Mouse (Mus musculus) layer of hippocampus, adult 11-12 months (tissue): ENCODE results near the gene Klrg1.

Source experiments
- DNase-seq: peaks from one replicate; pipeline ENCODE4 v3.0.0; 2022; ENCODE audit warnings: low spot score

Klrg1 gene

DNA sequence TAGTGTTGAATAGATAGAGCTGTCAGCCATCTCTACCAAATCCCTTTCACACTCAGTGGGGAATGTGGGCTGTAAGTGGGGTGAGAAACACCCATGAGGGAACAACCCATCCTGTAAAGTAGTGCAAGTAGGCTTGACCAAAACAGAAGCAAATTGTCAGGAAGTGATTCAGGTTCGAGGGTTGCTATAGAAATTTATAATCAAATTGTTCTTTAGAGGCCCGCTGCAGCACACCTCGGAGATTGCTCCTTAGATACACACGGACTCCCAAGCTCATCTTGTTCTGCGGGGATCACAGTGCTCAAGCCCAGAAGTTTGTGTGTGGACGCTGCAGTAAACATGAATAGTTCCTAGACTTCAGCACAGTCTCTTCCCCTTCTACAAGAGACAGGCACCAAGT lies at the start of gene Klrg1:
TSS of gene Klrg1 (minus strand) at position 101 of the 400 bp plus-strand sequence.
- DNase-seq: no peak

GRCm38 (mm10) chr6:122325361-122325975 lies 42.8 kb upstream of the Klrg1 start:
- no peak for DNase-seq

- DNase-seq: no peak
Measured at GRCm38 (mm10) chr6:122318726-122319125, 36.0 kb upstream of the Klrg1 start.

- no peak for DNase-seq
Measured at GRCm38 (mm10) chr6:122310187-122310820, 27.6 kb upstream of the Klrg1 start.

DNA sequence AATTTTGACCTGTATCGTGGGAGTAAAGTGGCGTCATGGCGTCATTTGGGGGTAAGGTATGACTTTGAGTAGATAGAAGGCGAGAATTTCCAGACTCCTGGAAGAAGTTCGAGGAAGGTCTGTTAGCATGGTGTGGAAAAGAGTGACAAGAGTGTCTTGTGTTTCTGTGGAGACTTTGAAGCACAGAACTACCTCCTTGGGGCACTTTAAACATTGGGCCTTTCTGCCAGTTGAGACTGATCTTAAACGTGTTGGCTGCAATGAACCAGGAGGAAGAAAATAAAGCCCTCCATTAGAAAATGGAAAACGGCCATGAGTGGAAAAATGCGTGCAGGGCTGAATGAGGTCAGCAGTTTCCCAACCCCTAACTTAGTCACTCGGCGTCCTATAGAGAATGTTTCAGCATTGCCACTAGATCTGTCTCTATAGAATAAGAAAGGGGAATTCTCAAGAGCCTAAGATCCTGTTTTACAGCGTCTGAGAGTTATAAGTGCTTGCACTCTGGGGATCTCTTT lies 26.8 kb upstream of the Klrg1 start:
- no peak for DNase-seq

GRCm38 (mm10) chr6:122308505-122309393 lies 26.1 kb upstream of the Klrg1 start, which contains the start of gene M6pr:
TSS of gene M6pr (plus strand) at chr6:122308720.
- DNase-seq: peak; percentile 98

- DNase-seq: no peak
Measured at GRCm38 (mm10) chr6:122308136-122308504, 25.4 kb upstream of the Klrg1 start.

GRCm38 (mm10) chr6:122306707-122307106 lies 24.0 kb upstream of the Klrg1 start:
- no peak for DNase-seq

GRCm38 (mm10) chr6:122304790-122305555 lies 22.3 kb upstream of the Klrg1 start:
- no peak for DNase-seq

DNA sequence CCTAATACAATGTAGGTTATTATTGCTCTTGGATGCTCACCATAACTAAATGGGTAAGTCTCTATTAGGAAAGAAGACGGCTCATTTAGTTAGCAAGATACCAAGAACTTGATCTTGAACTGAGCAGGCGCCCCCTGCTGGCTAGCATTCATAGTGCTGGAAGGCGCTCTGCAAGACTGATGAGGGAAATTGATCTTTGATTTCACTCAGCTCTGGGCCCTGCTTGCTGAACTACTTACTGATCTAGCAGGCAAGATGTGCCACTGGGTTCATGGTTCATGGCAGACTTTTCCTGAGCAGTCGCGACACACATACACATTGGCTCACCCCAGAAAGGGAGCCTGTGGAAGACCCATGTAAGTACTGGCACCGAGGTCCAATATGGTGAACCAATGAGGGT lies 21.7 kb upstream of the Klrg1 start:
- DNase-seq: peak; percentile 87

DNA sequence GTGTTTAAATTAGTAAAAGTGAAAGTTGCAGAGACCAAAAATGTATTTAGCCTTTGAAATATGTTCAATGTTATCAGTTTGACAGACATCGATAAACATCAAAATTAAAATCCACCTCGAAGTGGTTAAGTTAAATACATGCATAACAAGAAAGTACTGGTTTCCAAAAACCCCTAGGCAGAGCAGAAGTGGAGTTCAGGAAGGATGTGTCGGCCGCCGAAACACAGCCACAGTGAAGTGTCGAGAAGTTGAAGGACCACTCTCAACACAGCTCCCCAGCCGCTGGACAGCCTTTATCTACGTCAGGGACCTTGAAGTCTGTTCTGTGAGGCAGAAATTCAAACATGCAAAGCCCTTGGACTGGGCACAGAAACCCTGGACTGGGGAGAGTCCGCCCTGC lies 20.8 kb upstream of the Klrg1 start:
- DNase-seq: no peak

DNA sequence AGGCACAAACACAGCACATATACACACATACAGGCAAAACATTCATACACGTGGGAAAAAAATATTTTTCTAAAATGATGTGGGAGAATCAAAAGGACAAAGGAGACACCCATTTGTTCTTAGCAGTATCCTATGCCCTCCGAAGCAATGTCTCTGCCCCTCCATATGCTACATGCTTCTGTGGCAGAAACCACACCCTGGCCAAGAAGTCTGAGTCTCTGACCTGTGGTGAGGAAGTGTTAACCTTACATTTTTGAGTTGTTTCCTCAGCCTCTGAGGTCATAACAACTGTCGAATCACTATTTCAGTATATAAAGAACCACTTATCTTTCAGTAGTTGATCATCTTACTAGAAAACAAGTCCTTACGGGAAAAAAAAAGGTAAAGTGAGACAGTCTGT lies 20.0 kb upstream of the Klrg1 start:
- DNase-seq: no peak

DNA sequence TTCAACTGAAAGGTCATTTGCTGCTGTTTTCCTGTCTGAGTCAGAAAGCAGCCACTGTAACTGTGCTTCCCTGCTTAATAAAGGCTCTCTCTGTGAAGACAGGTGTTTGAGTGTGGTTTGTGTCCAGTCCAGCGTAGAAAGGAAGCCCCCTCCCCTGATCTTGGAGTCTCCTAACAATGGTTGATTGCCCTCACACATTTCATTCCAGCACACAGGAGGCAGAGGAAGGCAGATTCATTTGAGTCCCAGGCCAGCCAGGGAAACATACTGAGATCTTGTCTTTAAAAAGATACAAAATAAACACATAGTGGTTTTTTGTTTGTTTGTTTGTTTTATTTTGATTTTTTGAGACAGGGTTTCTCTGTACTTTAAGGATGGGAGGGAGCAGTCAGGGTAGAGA lies 19.4 kb upstream of the Klrg1 start:
- DNase-seq: no peak

GRCm38 (mm10) chr6:122299621-122300133 lies 17.0 kb upstream of the Klrg1 start:
- DNase-seq: no peak

DNA sequence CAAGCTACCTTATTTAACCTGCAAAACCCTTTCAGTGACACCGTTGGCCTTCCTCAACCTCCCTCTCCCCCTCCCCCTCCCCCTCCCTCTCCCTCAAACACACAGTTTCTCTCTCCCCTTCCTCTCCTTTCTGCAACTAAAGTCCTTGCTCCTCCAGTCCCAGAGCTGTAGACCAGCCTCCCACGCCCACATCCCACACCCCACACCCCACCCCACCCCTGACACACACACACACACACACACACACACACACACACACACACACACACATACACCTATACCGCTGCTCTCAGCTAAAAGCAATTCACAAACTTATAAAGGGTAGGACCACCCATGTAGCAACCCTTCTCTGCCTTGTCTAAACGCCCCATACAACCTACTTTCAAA lies 15.5 kb upstream of the Klrg1 start:
- no peak for DNase-seq

GRCm38 (mm10) chr6:122297279-122298222 lies 14.9 kb upstream of the Klrg1 start:
- DNase-seq: no peak

DNA sequence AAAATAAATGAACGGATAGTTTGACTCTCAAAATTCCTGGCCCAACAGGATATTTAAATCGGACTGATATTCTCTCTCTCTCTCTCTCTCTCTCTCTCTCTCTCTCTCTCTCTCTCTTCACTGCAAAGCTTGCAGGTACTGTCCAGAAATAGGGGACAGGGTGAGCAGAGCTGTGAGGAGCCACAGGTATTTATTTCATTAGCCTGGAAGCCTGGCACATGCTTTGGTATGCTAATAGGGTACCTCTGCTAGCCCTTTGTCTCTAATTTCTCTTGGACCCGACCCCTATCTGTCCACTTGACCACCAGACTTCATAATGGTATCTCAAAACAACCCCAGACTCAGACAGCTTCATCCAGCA lies 14.2 kb upstream of the Klrg1 start:
- no peak for DNase-seq

DNA sequence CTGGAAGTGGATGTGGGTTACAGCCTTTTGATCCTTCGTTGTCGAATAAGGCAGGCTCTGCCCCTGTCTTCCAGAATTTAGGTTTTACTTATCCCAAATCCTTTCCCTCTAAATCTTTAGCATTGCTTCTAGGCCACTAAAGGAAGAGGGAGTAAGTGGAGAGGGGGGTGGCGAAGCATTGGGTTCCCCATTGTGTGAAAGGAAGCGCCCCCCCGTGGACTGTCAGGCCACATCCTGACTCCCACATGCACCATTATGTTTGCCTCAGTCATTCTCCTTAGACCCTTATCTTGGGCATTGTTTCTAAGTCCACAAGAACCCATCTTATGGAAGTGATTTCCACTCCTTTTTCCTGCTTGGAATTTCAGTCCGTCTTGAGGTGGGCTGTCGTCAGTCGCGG lies 12.6 kb upstream of the Klrg1 start:
- DNase-seq: no peak

- no peak for DNase-seq
Measured at GRCm38 (mm10) chr6:122294290-122294689, 11.6 kb upstream of the Klrg1 start.

GRCm38 (mm10) chr6:122293796-122294195 lies 11.1 kb upstream of the Klrg1 start:
- DNase-seq: no peak

DNA sequence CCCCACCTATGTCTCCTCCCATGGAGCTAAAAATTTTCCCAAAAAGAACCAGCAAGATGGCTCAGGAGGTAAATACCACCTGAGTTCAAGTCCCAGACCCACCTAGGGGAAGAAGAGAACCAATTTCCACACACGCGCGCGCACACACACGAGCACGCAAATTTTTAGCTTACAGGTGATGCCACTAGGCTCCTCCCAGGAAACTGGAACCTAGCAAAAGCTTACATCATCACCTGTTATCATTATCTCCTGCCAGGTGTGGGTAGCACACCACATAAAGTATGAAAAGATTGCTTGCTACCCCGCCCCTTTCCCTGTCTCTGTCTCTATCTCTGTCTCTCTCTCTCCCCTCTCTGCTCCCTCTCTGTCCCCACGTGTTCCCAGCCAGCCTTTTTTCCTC lies 10.4 kb upstream of the Klrg1 start:
- DNase-seq: no peak
